Mouse (Mus musculus): Measurements from ENCODE around the gene Mfsd11. TPM values are rescaled to one million over a fixed set of nuclear protein-coding genes. Genes with fewer than 3 reads are reported as not detected.

The Mfsd11 gene
- polyA plus RNA-seq, 1 experiment from 2014 or later = 43.7 TPM

GRCm38 (mm10) chr11:116810528-116810927, 41.7 kb upstream of the Mfsd11 start:
- no peaks in the 10 kb centered on the region for H3K36me3 ChIP-seq (ENCODE audit: control insufficient read depth, insufficient read depth, low read length)
- no peaks in the 10 kb centered on the region for H3K27me3 ChIP-seq (ENCODE audit: control insufficient read depth, insufficient read depth, low read length)
- H3K9ac ChIP-seq (ENCODE audit: low read length) = no peak overlapping the region
- H3K4me1 ChIP-seq (ENCODE audit: control insufficient read depth, insufficient read depth, low read length) = peaks cover 48% of the 10 kb centered on the region
- ATAC-seq (ENCODE audit: insufficient read depth, low FRiP score) = no peak
- H3K4me2 ChIP-seq (ENCODE audit: low read depth, low read length) = no peak overlapping the region
- H3K9me3 ChIP-seq (replicated peaks; ENCODE audit: control insufficient read depth, low read length) = no peaks in the 10 kb centered on the region
- no peak overlapping the region for H3K27ac ChIP-seq (ENCODE audit: low read length)
- no peak overlapping the region for H3K4me3 ChIP-seq (replicated peaks; ENCODE audit: low read length)
- 77% methylated on average over 11 of the region's 11 CpGs for WGBS

GRCm38 (mm10) chr11:116810983-116811901, 41.0 kb upstream of the Mfsd11 start:
- Histone ChIP-seq H3K27ac (ENCODE audit: low read length) (peak overlapping the region; percentile 79), H3K4me2 (ENCODE audit: low read depth, low read length) (peak overlapping the region; percentile 69), H3K9me3 (replicated peaks; ENCODE audit: control insufficient read depth, low read length) (no peaks in the 10 kb centered on the region)

GRCm38 (mm10) chr11:116812793-116813529, 39.3 kb upstream of the Mfsd11 start:
- Histone ChIP-seq H3K4me2 (ENCODE audit: low read depth, low read length) (no peak overlapping the region), H3K27ac (ENCODE audit: low read length) (peak overlapping the region; percentile 94), H3K36me3 (ENCODE audit: control insufficient read depth, insufficient read depth, low read length) (no peaks in the 10 kb centered on the region), H3K27me3 (ENCODE audit: control insufficient read depth, insufficient read depth, low read length) (no peaks in the 10 kb centered on the region), H3K4me1 (ENCODE audit: control insufficient read depth, insufficient read depth, low read length) (peaks cover 43% of the 10 kb centered on the region), H3K9ac (ENCODE audit: low read length) (peak overlapping the region; percentile 35), H3K9me3 (replicated peaks; ENCODE audit: control insufficient read depth, low read length) (no peaks in the 10 kb centered on the region), H3K4me3 (replicated peaks; ENCODE audit: low read length) (no peak overlapping the region)
- WGBS = 54% methylated on average over 21 of the region's 21 CpGs
- ATAC-seq (ENCODE audit: insufficient read depth, low FRiP score) = no peak

More at GRCm38 (mm10) chr11:116810983-116811901, 41.0 kb upstream of the Mfsd11 start:
- Histone ChIP-seq H3K4me1 (ENCODE audit: control insufficient read depth, insufficient read depth, low read length) (peaks cover 48% of the 10 kb centered on the region), H3K4me3 (replicated peaks; ENCODE audit: low read length) (peak overlapping the region; percentile 37), H3K27me3 (ENCODE audit: control insufficient read depth, insufficient read depth, low read length) (no peaks in the 10 kb centered on the region), H3K9ac (ENCODE audit: low read length) (peak overlapping the region; percentile 61), H3K36me3 (ENCODE audit: control insufficient read depth, insufficient read depth, low read length) (no peaks in the 10 kb centered on the region)
- WGBS = 14% methylated on average over 31 of the region's 32 CpGs
- ATAC-seq (ENCODE audit: insufficient read depth, low FRiP score) = peak; percentile 83

GRCm38 (mm10) chr11:116813610-116814009, 38.6 kb upstream of the Mfsd11 start:
- H3K9ac ChIP-seq (ENCODE audit: low read length) = peak overlapping the region; percentile 43
- no peaks in the 10 kb centered on the region for H3K9me3 ChIP-seq (replicated peaks; ENCODE audit: control insufficient read depth, low read length)
- no peak overlapping the region for H3K4me2 ChIP-seq (ENCODE audit: low read depth, low read length)
- 82% methylated on average over 13 of the region's 13 CpGs for WGBS
- peak overlapping the region; percentile 94 for H3K27ac ChIP-seq (ENCODE audit: low read length)
- H3K27me3 ChIP-seq (ENCODE audit: control insufficient read depth, insufficient read depth, low read length) = no peaks in the 10 kb centered on the region
- H3K4me3 ChIP-seq (replicated peaks; ENCODE audit: low read length) = no peak overlapping the region
- H3K36me3 ChIP-seq (ENCODE audit: control insufficient read depth, insufficient read depth, low read length) = no peaks in the 10 kb centered on the region
- ATAC-seq (ENCODE audit: insufficient read depth, low FRiP score) = no peak
- peaks cover 44% of the 10 kb centered on the region for H3K4me1 ChIP-seq (ENCODE audit: control insufficient read depth, insufficient read depth, low read length)

- 23% methylated on average over 20 of the region's 20 CpGs for WGBS
- Histone ChIP-seq H3K4me3 (replicated peaks; ENCODE audit: low read length) (no peak overlapping the region), H3K4me1 (ENCODE audit: control insufficient read depth, insufficient read depth, low read length) (peaks cover 50% of the 10 kb centered on the region), H3K27me3 (ENCODE audit: control insufficient read depth, insufficient read depth, low read length) (no peaks in the 10 kb centered on the region), H3K4me2 (ENCODE audit: low read depth, low read length) (peak overlapping the region; percentile 27), H3K9me3 (replicated peaks; ENCODE audit: control insufficient read depth, low read length) (no peaks in the 10 kb centered on the region), H3K36me3 (ENCODE audit: control insufficient read depth, insufficient read depth, low read length) (no peaks in the 10 kb centered on the region), H3K9ac (ENCODE audit: low read length) (peak overlapping the region; percentile 43), H3K27ac (ENCODE audit: low read length) (peak overlapping the region; percentile 94)
- peak; percentile 55 for ATAC-seq (ENCODE audit: insufficient read depth, low FRiP score)
Observed at GRCm38 (mm10) chr11:116814076-116814883, 38.0 kb upstream of the Mfsd11 start.

GRCm38 (mm10) chr11:116814884-116815415, 37.3 kb upstream of the Mfsd11 start:
- Histone ChIP-seq H3K27ac (ENCODE audit: low read length) (peak overlapping the region; percentile 94), H3K4me3 (replicated peaks; ENCODE audit: low read length) (no peak overlapping the region), H3K9ac (ENCODE audit: low read length) (peak overlapping the region; percentile 43; the same call in 1 of the 2 replicates), H3K4me2 (ENCODE audit: low read depth, low read length) (peak overlapping the region; percentile 27), H3K4me1 (ENCODE audit: control insufficient read depth, insufficient read depth, low read length) (peaks cover 54% of the 10 kb centered on the region), H3K27me3 (ENCODE audit: control insufficient read depth, insufficient read depth, low read length) (no peaks in the 10 kb centered on the region), H3K36me3 (ENCODE audit: control insufficient read depth, insufficient read depth, low read length) (no peaks in the 10 kb centered on the region), H3K9me3 (replicated peaks; ENCODE audit: control insufficient read depth, low read length) (no peaks in the 10 kb centered on the region)
- no peak for ATAC-seq (ENCODE audit: insufficient read depth, low FRiP score)
- 30% methylated on average over 7 of the region's 7 CpGs for WGBS

- H3K27ac ChIP-seq (ENCODE audit: low read length) = no peak overlapping the region
- peaks cover 51% of the 10 kb centered on the region for H3K4me1 ChIP-seq (ENCODE audit: control insufficient read depth, insufficient read depth, low read length)
- ATAC-seq (ENCODE audit: insufficient read depth, low FRiP score) = no peak
- H3K9me3 ChIP-seq (replicated peaks; ENCODE audit: control insufficient read depth, low read length) = no peaks in the 10 kb centered on the region
- no peak overlapping the region for H3K4me3 ChIP-seq (replicated peaks; ENCODE audit: low read length)
- no peaks in the 10 kb centered on the region for H3K36me3 ChIP-seq (ENCODE audit: control insufficient read depth, insufficient read depth, low read length)
- no peak overlapping the region for H3K4me2 ChIP-seq (ENCODE audit: low read depth, low read length)
- no peak overlapping the region for H3K9ac ChIP-seq (ENCODE audit: low read length)
- WGBS = 81% methylated on average over 5 of the region's 5 CpGs
- H3K27me3 ChIP-seq (ENCODE audit: control insufficient read depth, insufficient read depth, low read length) = no peaks in the 10 kb centered on the region
Observed at GRCm38 (mm10) chr11:116816769-116817168, 35.5 kb upstream of the Mfsd11 start.

- Histone ChIP-seq H3K4me1 (ENCODE audit: control insufficient read depth, insufficient read depth, low read length) (peaks cover 56% of the 10 kb centered on the region), H3K9ac (ENCODE audit: low read length) (no peak overlapping the region), H3K27ac (ENCODE audit: low read length) (no peak overlapping the region), H3K4me3 (replicated peaks; ENCODE audit: low read length) (no peak overlapping the region), H3K9me3 (replicated peaks; ENCODE audit: control insufficient read depth, low read length) (no peaks in the 10 kb centered on the region), H3K36me3 (ENCODE audit: control insufficient read depth, insufficient read depth, low read length) (no peaks in the 10 kb centered on the region), H3K27me3 (ENCODE audit: control insufficient read depth, insufficient read depth, low read length) (no peaks in the 10 kb centered on the region), H3K4me2 (ENCODE audit: low read depth, low read length) (no peak overlapping the region)
- WGBS = 95% methylated on average over 5 of the region's 5 CpGs
- no peak for ATAC-seq (ENCODE audit: insufficient read depth, low FRiP score)
Observed at GRCm38 (mm10) chr11:116817567-116817966, 34.7 kb upstream of the Mfsd11 start.

All from stomach, embryonic 16.5 days (tissue).